Mouse (Mus musculus) yolk sac, embryonic 10.5 days (tissue): Measurements from ENCODE around the gene Gnai2.

Experiments
- DNase-seq: peaks from one replicate; pipeline ENCODE4 v3.0.0-alpha.2; 2017; ENCODE audit warnings: low spot score

Gene Gnai2

DNA sequence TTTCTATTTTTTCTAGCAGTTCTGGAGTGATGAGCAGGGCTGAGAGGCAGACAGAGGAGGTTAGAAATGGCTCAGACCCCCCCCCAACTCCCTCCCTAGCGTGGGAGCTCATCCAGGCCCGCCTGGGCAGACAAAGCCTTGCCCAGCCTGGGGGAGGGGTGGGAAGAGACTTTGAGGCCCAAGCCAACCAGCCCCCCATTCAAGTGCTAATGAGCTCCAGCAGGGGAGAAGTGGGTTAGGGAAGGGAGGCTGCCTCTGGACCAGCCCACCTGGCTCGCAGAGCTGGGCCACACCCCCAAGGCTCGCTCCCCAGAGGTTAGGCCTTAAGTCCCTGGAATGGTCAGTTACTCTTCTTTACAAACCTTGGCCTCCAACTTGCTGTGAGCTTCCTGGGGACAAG, 4.6 kb downstream of the Gnai2 start:
- DNase-seq: no peak

DNA sequence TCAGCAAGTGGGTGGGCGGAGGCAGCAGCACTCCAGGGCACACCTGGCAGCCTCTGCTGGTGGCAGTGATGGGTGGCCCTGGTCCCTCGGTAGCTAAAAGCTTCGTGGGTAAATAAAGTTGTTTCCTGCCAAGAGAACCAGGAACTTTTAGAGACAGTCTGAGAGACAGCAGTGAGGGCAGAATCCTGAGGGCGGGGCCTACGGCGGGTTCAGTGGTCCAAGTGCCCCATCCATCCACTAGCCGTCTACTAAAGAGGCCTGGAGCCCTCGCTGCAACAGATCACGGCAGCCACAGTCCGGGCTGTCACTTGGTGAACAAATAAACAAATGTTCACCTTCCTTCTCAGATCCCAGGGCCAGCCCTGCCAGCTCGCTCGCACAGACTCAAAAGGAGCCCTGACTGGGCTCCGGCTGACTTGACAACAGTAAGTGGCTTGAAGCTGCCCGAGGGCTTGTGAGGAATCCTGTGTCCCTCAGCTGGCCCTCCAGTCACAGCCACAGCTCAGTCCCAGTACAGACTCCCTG, 5.2 kb downstream of the Gnai2 start:
- no peak for DNase-seq

DNA sequence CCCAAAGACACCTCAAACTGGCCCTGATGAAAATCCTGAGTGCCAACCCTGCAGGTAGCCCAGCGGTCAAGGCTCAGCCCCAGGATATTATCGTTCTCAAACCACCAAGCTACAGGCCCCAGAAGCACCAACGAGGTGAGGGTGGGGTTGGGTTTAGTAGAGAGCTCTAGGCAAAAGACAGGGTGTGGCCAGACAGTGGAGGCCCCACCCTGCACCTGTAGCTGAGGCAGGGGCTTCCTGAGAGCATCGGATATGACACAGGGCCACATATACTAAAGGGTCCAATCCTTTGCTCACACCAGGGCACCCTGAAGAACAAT, 5.8 kb downstream of the Gnai2 start:
- DNase-seq: no peak

GRCm38 (mm10) chr9:107628721-107629410, 6.3 kb downstream of the Gnai2 start:
- DNase-seq: no peak

GRCm38 (mm10) chr9:107627387-107628255, 7.5 kb downstream of the Gnai2 start:
- no peak for DNase-seq

- peak; percentile 81 for DNase-seq
These were observed 8.3 kb downstream of the Gnai2 start for GRCm38 (mm10) chr9:107626844-107627277.

GRCm38 (mm10) chr9:107626158-107626843, 8.9 kb downstream of the Gnai2 start:
- DNase-seq: no peak

- no peak for DNase-seq
These were observed 9.6 kb downstream of the Gnai2 start for GRCm38 (mm10) chr9:107625351-107626128.

DNA sequence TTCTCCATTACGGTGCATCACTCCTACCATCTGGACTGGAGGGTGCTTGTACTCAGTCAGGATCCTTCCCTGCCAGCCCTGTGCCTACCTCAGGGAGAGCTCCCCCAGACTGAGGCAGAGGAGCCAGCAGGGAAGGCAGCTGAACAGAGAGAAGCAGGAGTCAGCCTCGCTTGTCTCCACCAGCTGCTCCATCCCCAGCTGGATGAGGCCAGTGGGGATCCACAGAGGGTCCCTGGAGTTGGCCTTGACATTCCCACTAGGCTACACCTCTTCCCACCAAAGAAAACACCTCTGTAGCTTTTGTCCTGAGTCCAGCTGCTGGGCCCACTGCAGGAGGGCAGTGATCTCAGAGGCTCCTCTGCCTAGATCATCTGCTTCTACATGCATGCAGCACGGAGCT, 10.2 kb downstream of the Gnai2 start:
- no peak for DNase-seq

GRCm38 (mm10) chr9:107624539-107624938, 10.6 kb downstream of the Gnai2 start:
- no peak for DNase-seq

- DNase-seq: no peak
These were observed 14.2 kb downstream of the Gnai2 start for GRCm38 (mm10) chr9:107620954-107621353.

DNA sequence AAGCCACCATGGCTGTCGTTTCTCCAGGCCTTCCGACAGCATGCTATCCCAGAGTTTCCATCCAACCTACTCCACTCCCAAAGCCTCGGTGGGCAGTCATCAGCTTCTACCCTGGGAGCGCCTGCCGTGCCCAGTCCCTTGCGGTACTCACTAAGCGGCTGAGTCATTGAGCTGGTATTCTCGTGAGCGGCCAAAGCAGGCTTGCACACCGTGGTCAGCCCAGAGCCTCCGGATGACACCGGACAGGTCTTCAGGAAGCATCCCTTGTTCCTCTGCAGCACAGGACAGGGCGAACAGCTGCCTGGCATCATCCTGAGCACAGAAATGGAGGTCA, 15.7 kb downstream of the Gnai2 start:
- DNase-seq: no peak

- peak; percentile 88 for DNase-seq
These were observed 16.2 kb downstream of the Gnai2 start for GRCm38 (mm10) chr9:107618778-107619545.

DNA sequence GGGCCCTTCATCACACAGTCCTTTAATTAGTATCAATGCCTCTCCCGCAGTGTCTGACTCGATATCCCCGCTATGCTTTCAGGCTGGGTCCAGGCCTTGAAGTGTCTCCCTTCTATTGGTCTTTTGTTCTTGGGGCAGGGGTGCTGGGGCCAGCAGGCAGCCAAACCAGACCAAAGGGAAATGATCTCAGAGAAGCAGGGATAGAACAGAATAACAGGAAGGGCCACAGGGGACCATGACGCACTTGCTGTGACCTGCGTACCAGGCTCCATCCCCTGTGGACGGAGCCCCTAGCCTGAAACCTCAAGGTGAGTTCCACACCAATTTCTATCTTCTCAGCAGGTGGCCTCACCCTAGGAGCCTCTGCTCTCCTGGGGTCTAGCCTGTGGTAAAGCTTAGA, 17.1 kb downstream of the Gnai2 start:
- no peak for DNase-seq

DNA sequence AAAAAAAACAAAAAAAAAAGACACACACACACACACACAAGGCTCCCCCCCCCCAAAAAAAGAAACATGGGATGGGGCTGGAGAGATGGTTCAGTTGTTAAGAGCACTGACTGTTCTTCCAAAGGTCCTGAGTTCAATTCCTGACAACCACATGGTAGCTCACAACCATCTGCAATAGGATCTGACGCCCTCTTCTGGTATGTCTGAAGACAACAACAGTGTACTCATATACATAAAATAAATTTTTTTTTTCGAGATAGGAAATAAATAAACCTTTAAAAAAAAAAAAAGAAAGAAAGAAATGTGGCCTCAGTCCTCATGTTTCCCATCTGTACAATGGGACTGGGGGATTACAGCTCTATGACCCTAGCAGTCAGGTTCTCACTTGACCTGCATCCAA, 17.7 kb downstream of the Gnai2 start:
- no peak for DNase-seq

GRCm38 (mm10) chr9:107615035-107615434, 20.1 kb downstream of the Gnai2 start:
- DNase-seq: no peak

DNA sequence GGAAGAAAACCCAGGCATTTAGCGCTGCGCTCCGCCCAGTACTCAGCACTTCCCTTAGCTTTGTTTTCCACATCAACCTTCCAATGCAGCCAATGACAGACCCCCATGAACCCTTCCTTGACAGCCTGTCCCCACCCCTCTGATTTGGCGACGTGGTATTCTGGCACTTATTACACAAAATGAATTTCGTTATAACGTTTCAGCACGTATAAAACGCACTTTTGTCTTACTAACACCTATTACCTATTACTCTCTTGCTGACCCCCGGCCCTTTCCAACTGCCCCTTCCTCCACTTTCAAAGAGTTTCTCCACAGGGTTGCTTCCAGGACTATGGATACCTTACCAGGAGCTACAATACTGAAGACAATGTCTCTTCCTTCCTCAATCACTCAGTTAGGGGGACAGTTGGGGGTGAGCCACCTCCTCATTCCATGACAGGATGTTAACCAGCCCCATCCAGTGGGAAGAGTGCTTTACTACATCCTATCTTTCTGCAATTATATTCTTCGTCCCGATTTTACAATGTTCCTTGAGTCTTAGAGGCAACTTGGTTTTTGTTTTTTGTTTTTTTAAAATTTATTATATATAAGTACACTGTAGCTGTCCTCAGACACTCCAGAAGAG, 22.1 kb downstream of the Gnai2 start:
- DNase-seq: no peak

GRCm38 (mm10) chr9:107612191-107612944, 22.8 kb downstream of the Gnai2 start:
- DNase-seq: peak; percentile 95

- no peak for DNase-seq
These were observed 23.5 kb downstream of the Gnai2 start for GRCm38 (mm10) chr9:107611456-107612190.
